Mouse (Mus musculus) erythroblast, embryonic 14.5 days (primary cell): ENCODE measurements around the gene Dgka.

ENCODE experiments used
- GATA1 ChIP-seq: IDR thresholded peaks from 2 replicates; pipeline ENCODE4 v1.6.1; 2012; ENCODE audit warnings: low read length, inconsistent platforms, mixed read lengths
- TAL1 ChIP-seq: IDR thresholded peaks from 3 replicates; pipeline ENCODE4 v1.6.1; 2012; ENCODE audit warnings: low read length, inconsistent platforms, mixed read lengths

DNA sequence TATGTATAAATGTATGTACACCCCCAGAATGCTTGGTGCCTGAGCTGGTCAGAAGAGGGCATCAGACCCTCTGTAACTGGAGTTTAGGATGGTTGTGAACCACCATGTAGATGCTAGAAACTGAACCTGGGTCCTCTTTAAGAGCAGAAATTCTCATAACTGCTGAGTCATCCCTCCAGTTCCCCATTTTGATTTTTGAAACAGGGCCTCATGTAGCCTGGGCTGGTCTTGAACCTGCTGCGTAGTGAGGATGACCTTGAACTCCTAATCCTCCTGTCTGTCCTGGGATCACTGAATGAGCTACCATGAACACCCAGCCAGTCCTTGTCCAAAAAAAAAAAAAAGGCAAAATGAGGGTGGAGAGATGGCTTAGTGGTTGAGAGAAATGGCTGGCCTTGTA is 48.6 kb upstream of the Dgka start:
- TF ChIP-seq TAL1 (no peak), GATA1 (no peak)
